Mouse (Mus musculus): ENCODE measurements at regions not wholly inside any gene's neighbourhood (a gene's known extent, or its start where the extent isn't known, plus 50 kb on each side); places are given as distances from the start of the nearest gene placed in this dataset.

DNA sequence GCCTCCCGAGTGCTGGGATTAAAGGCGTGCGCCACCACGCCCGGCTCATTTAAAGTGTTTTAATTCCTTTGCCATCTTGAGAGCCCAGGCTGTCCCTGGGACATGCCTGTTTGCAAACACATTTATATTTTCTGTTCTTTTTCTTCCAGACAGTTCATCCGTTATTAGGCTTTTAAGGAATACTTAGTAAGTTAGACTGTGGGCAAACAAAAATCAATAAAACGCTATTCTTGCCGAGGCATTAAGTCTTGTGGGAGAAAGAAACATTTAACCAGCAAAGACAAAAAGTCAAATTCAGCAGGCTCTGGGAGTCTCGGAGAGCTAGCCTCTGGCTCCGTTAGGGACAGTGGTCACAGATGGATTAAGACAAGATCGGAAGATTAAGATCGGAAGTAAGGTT lies 52.0 kb upstream of the Cpsf6 start:
- no peaks in the 10 kb centered on the region for H3K27me3 ChIP-seq (replicated peaks)
- no peak overlapping the region for H3K9ac ChIP-seq

DNA sequence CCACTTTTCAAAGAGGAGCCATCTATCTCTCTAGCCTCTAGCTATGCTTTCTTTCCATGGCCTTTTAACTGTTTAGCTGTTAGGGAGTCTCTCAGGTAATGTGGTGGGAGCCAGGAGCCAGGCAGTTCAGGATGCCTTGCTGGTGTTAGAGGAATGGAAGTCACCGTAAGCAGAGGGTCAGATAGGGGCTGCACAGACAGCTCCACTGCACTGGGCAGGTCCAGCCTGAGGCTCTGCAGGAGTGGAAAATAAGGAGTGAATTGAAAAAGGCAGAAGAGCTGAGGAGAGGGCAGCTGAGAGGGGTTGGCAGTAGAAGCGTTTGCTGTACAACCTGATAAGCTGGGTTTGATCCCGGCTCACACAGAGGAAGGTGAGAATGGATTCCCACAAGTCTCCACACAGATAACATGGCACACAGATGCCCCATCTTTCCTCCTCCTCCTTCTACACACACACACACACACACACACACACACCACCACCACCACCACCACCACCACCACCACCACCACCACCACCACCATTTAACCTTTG lies 51.3 kb upstream of the Cpsf6 start:
- Histone ChIP-seq H3K4me1 (peaks cover 5% of the 10 kb centered on the region; the same call in 1 of the 2 replicates), H3K27me3 (replicated peaks) (no peaks in the 10 kb centered on the region), H3K9ac (no peak overlapping the region), H3K4me2 (replicated peaks) (no peak overlapping the region), H3K4me3 (no peak overlapping the region), H3K27ac (no peak overlapping the region), H3K9me3 (no peaks in the 10 kb centered on the region), H3K36me3 (no peaks in the 10 kb centered on the region)
- ATAC-seq (ENCODE audit: low FRiP score, low read depth), result no peak
- WGBS, result 96% methylated on average over 3 of the region's 3 CpGs

More for the DNA sequence above, 52.0 kb upstream of the Cpsf6 start:
- Histone ChIP-seq H3K9me3 (no peaks in the 10 kb centered on the region), H3K36me3 (no peaks in the 10 kb centered on the region), H3K4me3 (no peak overlapping the region), H3K4me1 (peaks cover 5% of the 10 kb centered on the region; the same call in 1 of the 2 replicates), H3K4me2 (replicated peaks) (peak overlapping the region; percentile 51; the same call in 1 of the 2 replicates), H3K27ac (no peak overlapping the region)
- no peak for ATAC-seq (ENCODE audit: low FRiP score, low read depth)
- WGBS, result 78% methylated on average over 12 of the region's 12 CpGs

DNA sequence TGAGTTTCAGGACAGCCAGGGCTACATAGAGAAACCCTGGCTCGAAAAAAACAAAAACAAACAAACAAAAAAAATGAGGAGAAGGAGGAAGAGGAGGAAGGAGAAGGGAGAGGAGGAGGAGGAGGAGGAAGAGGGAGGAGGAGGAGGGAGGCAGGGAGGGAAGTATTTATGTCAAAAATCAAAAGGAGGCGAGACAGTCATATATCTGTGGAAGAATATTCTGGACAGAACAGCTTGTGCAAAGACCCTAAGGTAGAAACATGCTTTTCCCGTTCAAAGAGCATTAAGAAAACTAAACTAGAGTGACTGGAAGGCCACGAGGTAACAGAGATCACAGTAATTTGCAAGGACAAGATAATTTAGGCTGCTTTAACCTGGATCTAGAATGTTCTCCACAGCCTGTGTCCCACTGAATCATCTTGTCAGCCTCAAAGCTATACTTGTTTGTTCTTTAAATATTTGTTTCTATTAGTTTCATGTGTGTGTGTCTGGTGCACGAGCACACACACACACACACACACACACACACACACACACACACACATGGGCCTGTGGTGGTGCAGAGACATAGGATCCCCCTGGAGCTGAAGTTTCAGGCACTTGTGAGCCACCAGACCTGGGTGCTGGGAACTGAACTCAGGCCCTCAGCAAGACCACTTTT lies 50.5 kb upstream of the Cpsf6 start:
- peaks cover 5% of the 10 kb centered on the region; the same call in 1 of the 2 replicates for H3K4me1 ChIP-seq
- no peak overlapping the region for H3K9ac ChIP-seq
- no peak overlapping the region for H3K27ac ChIP-seq
- H3K4me3 ChIP-seq, result no peak overlapping the region
- no peaks in the 10 kb centered on the region for H3K27me3 ChIP-seq (replicated peaks)
- no peaks in the 10 kb centered on the region for H3K9me3 ChIP-seq
- WGBS, result 80% methylated on average over 5 of the region's 5 CpGs
- H3K36me3 ChIP-seq, result no peaks in the 10 kb centered on the region
- H3K4me2 ChIP-seq (replicated peaks), result no peak overlapping the region
- ATAC-seq (ENCODE audit: low FRiP score, low read depth), result no peak

DNA sequence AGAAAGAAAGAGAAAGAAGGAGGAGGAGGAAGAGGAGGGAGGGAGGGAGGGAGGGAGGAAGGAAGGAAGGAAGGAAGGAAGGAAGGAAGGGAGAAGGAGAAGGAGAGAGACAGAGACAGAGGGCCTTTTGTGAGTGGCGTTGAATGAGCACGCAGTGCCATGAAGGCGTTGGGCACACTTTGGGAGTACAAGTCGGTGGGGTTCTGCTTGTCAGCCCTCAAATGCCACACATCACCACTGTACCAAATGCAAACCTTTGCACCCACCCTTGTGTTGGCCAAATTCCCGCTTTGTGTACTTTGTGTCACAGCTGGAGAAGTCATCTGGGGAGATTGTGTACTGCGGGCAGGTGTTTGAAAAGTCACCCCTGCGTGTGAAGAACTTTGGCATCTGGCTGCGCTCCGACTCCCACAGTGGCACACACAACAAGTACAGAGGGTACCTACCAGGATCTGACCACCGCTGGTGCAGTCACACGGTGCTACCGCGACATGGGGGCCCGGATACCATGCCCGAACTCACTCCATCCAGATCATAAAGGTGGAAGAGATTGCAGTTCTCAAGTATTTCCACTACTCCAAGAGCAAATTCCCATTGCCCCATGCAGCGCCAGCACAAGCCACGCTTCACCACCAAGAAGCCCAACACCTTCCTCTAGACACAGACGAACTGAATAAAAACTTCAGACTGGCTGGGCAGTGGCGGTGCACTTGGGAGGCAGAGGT lies 49.8 kb upstream of the Cpsf6 start:
- H3K4me3 ChIP-seq, result no peak overlapping the region
- no peak overlapping the region for H3K9ac ChIP-seq
- no peaks in the 10 kb centered on the region for H3K27me3 ChIP-seq (replicated peaks)
- WGBS, result 91% methylated on average over 19 of the region's 19 CpGs
- H3K36me3 ChIP-seq, result no peaks in the 10 kb centered on the region
- H3K4me1 ChIP-seq, result no peaks in the 10 kb centered on the region
- H3K4me2 ChIP-seq (replicated peaks), result no peak overlapping the region
- H3K27ac ChIP-seq, result no peak overlapping the region
- no peak for ATAC-seq (ENCODE audit: low FRiP score, low read depth)
- H3K9me3 ChIP-seq, result no peaks in the 10 kb centered on the region

Data from neural tube, embryonic 12.5 days (tissue).